27 mouse cellular contexts compared by ENCODE assay signal in the genomic region with DNA sequence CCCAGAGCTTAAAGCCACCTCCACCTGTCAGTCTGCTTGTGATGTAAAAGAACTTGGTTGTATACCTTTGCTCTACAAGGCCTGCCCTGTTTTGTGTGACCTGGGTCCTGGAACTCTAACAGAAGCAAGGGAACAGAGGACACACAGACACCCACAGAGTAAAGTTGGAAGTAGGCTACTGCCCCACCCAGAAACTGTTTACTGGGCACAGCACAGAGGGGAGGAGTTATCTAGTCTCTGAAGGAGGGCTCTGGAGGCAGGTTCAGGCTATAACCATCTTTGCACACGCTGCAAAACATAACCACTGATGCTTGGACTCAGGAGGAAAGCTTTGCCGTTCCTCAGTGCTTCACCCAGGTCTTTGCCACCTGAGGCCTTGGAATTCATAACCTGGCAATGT.
DNase-seq lines count a peak whose midpoint lies in the region; ATAC-seq and TF ChIP-seq lines count a peak whose summit lies in the region.
"Had no signal": no experiment of that assay in that cellular context is flagged by ENCODE, and none has a peak within 500 bp of the region (broad histone marks: within the 10 kb centered on the region; RNA-seq: fewer than 3 reads in every experiment).

No protein-coding gene starts in this region.

- no peak for TF ChIP-seq POLR2A in heart, adult 2 months (IDR thresholded peaks at IDR 0.05; ENCODE audit: insufficient read depth, low read depth, low read length)

- no peak overlapping the region for H3K27ac ChIP-seq in heart, adult 2 months
- H3K27ac ChIP-seq: forebrain, embryonic 10.5 days; forebrain, embryonic 15.5 days; hindbrain, embryonic 10.5 days; hindbrain, embryonic 15.5 days; liver, embryonic 14.5 days; neural tube, embryonic 13.5 days had no signal

- no peak overlapping the region for H3K9ac ChIP-seq in heart, adult 2 months (ENCODE audit: low read depth, low read length)
- H3K9ac ChIP-seq: forebrain, embryonic 15.5 days; hindbrain, embryonic 15.5 days; liver, embryonic 14.5 days; lung, embryonic 14.5 days; neural tube, embryonic 13.5 days had no signal

- intact Hi-C loops in heart, adult 2 months (cut with DNase I): loop anchor here (5.0 kb wide), 1 partner anchor 49 kb away; no protein-coding TSS in a partner anchor

- no peak overlapping the region for H3K4me3 ChIP-seq in heart, adult 2 months
- H3K4me3 ChIP-seq: forebrain, embryonic 10.5 days; forebrain, embryonic 15.5 days; hindbrain, embryonic 10.5 days; hindbrain, embryonic 15.5 days; neural tube, embryonic 13.5 days had no signal

- 0 out of 2 replicates have a peak, but pooled peaks have one; percentile 31 for ATAC-seq in erythroid progenitor cell, adult 5-6 weeks (replicated peaks; ENCODE audit: low FRiP score, poor library complexity, severe bottlenecking)
- ATAC-seq in megakaryocyte progenitor cell, adult 5-6 weeks (replicated peaks; ENCODE audit: poor library complexity): peak; percentile 30
- ATAC-seq: forebrain, embryonic 15.5 days; intestine, postnatal 0 days had no signal

- H3K4me1 ChIP-seq in heart, adult 2 months (ENCODE audit: control insufficient read depth, insufficient read depth, low read length): peaks cover 8% of the 10 kb centered on the region
- H3K4me1 ChIP-seq: forebrain, embryonic 15.5 days; hindbrain, embryonic 15.5 days had no signal

- TF ChIP-seq EP300 in heart, adult 2 months (IDR thresholded peaks at IDR 0.05; ENCODE audit: insufficient read depth, low read depth, low read length): no peak

- no peaks in the 10 kb centered on the region for H3K36me3 ChIP-seq in heart, adult 2 months (ENCODE audit: control insufficient read depth, insufficient read depth, low read length)
- H3K36me3 ChIP-seq: forebrain, embryonic 10.5 days; forebrain, embryonic 15.5 days; hindbrain, embryonic 15.5 days; neural tube, embryonic 13.5 days had no signal

- peak; percentile 94 for DNase-seq in heart, adult 11 months
- no peak for DNase-seq in heart, adult 2 months
- DNase-seq in CD4-positive helper T cell, adult 2 months (ENCODE audit: low read depth, low spot score): peak; percentile 27
- no peak for DNase-seq in kidney, postnatal 25 days
- DNase-seq in spleen, postnatal 10 days (ENCODE audit: low spot score in 2 of 2): no peak
- DNase-seq in embryo, embryonic 10.5 days (ENCODE audit: low spot score): no peak
- DNase-seq: adrenal gland, adult 8-10 months; cerebellum, adult 8-10 months; cerebellum, postnatal 25 days; gastrocnemius, postnatal 36 days; heart, postnatal 14 days; kidney, adult 9 months; kidney, postnatal 10 days; liver; lung, embryonic 14.5 days; lung, postnatal 4 days; right cerebral cortex, postnatal 4 days; thymus, postnatal 25 days had no signal

- TF ChIP-seq CTCF in heart, adult 2 months (IDR thresholded peaks at IDR 0.05): no peak

- no peaks in the 10 kb centered on the region for H3K79me2 ChIP-seq in heart, adult 2 months (replicated peaks; ENCODE audit: control insufficient read depth, insufficient read depth, low read length)

- no peaks in the 10 kb centered on the region for H3K27me3 ChIP-seq in heart, adult 2 months (ENCODE audit: control insufficient read depth, insufficient read depth, low read length)
- H3K27me3 ChIP-seq: forebrain, embryonic 15.5 days; hindbrain, embryonic 15.5 days; neural tube, embryonic 13.5 days had no signal

- WGBS in heart, adult 2 months: 88% methylated on average over 2 of the region's 2 CpGs

Comparison
In these comparisons a context has a peak if more than half of its experiments do, and no peak if none do; other contexts are left out.
1. DNase-seq: peak in heart, adult 11 months (single experiment) and CD4-positive helper T cell, adult 2 months (single experiment); none in heart, adult 2 months (0 of 2), kidney, postnatal 25 days (0 of 2), spleen, postnatal 10 days (0 of 2) and embryo, embryonic 10.5 days (single experiment).